Mouse (Mus musculus): Measurements from ENCODE around the gene Cep162.

DNA sequence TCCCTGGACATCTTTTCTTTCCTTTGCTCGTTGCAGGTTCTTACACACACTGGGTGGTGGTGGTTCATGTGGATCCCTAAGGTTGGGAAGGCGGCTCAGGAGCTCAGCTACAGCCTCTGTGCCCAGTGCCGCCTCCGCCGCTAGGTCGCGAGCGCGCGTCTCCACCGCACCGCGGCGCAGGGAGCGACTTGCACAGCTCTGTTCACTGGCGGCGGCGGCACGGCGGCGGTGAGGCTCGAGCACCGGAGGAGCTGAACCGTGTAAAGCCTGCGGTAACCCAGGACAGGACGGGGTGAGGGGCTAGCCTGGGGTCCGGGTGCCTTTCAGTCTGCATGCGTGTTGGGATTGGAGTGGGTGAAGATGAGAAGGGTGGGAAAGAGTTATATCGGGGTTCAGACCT is 111.2 kb downstream of the Cep162 start, which contains the start of gene Mrap2:
- TF ChIP-seq CTCF (IDR thresholded peaks at IDR 0.05; ENCODE audit: extremely low read depth, insufficient read depth, low read length) (0 out of 2 replicates have a peak, but pooled peaks have one; percentile 0), POLR2A (IDR thresholded peaks at IDR 0.05; ENCODE audit: extremely low read depth, insufficient read depth, low read length) (no peak)
